Mouse (Mus musculus) forebrain, postnatal 0 days (tissue): ENCODE data around the gene Kat14. TPM values are rescaled to one million over a fixed set of nuclear protein-coding genes. Genes with fewer than 3 reads are reported as not detected.

Experiments used
- ATAC-seq: fragments of 200-750 bp; cut with Nextera tagmentation; 2 replicates; pipeline ENCODE4 v1.8.0; 2017; ENCODE audit warnings: mild to moderate bottlenecking, moderate library complexity
- DNase-seq: peaks from one replicate; pipeline ENCODE4 v3.0.0-alpha.2; 2015
- H3K27ac ChIP-seq: fragments of 300-500 bp; sonication (generic); 2 replicates; pipeline ENCODE4 v1.5.1; 2014; ENCODE audit warnings: low read depth, mild to moderate bottlenecking, antibody characterized with exemption, low read length, moderate library complexity, mixed read lengths
- H3K27me3 ChIP-seq: fragments of 300-500 bp; sonication (generic); 2 replicates; pipeline ENCODE4 v1.6.1; 2014; ENCODE audit warnings: mild to moderate bottlenecking, low read length, mixed read lengths; ENCODE audit not compliant: insufficient read depth
- H3K36me3 ChIP-seq: fragments of 300-500 bp; sonication (generic); 2 replicates; pipeline ENCODE4 v1.6.1; 2014; ENCODE audit warnings: mild to moderate bottlenecking, moderate library complexity; ENCODE audit not compliant: insufficient read depth
- H3K4me1 ChIP-seq: fragments of 300-500 bp; sonication (generic); 2 replicates; pipeline ENCODE4 v1.6.1; 2014; ENCODE audit warnings: antibody characterized with exemption; ENCODE audit not compliant: insufficient read depth
- H3K4me2 ChIP-seq: fragments of 300-500 bp; sonication (generic); 2 replicates; pipeline ENCODE4 v1.6.1; 2014; ENCODE audit warnings: low read depth, mild to moderate bottlenecking, moderate library complexity
- H3K4me3 ChIP-seq: fragments of 300-500 bp; sonication (generic); 2 replicates; pipeline ENCODE4 v1.5.1; 2014; ENCODE audit warnings: low read depth, low read length, mixed read lengths
- H3K9ac ChIP-seq: fragments of 300-500 bp; sonication (generic); 2 replicates; pipeline ENCODE4 v1.6.1; 2014; ENCODE audit warnings: mild to moderate bottlenecking
- H3K9me3 ChIP-seq: fragments of 300-500 bp; sonication (generic); 2 replicates; pipeline ENCODE4 v1.6.1; 2016; ENCODE audit warnings: low read length
- CTCF ChIP-seq: sonication (generic); IDR thresholded peaks from 2 replicates; pipeline ENCODE4 v1.5.1; 2016; ENCODE audit warnings: antibody characterized with exemption, control low read depth, low read depth
- WGBS: fragments of 180-500 bp; shearing (Covaris S2); extraction: QIAGEN DNeasy Blood & Tissue Kit; methylation state at CpG from one replicate; pipeline ENCODE4 v1.1.7; 2014; 5-methylcytosine and 5-hydroxymethylcytosine counted together
- polyA plus RNA-seq: library from polyadenylated mRNA; unstranded; fragments of >200 nt; fragmentation: Nextera tagmentation; extraction: Ambion mirVana; gene quantifications from 2 replicates; pipeline ENCODE4 v1.2.1, GENCODE M21; 2015
- total RNA-seq: library from RNA; depleted of rRNA; stranded (reverse); fragments of >200 nt; gene quantifications from 2 replicates; pipeline ENCODE4 v1.2.3, GENCODE M21; 2014

Kat14 gene
- total and polyA plus RNA-seq, 2 experiments from 2014 or later, result 20.4 to 28.6 TPM

DNA sequence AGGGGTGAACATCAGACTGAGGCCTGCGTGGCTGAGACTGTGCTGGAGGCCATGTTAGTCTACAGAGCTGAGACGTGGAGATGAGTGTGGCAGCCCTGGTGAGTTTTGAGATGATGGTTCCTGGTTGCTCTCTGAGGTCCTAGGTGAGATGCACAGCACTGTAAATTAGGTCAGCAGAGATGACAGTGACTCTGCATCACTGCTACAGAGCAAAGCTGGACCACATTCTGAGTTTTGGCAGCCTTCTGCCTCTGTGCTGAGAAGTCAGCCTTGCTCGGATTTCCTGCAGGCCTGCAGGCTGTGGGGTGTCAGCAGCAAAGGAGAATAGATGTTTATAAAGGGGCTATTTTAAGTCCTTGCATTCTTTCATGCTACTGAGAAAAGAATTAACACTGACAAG is 12.5 kb downstream of the Kat14 start:
- no peak for TF ChIP-seq CTCF
- DNase-seq (no peak), ATAC-seq (no peak)
- Histone ChIP-seq H3K4me1 (no peaks in the 10 kb centered on the region), H3K27me3 (no peaks in the 10 kb centered on the region), H3K9ac (no peak overlapping the region), H3K4me3 (no peak overlapping the region), H3K27ac (no peak overlapping the region), H3K9me3 (no peaks in the 10 kb centered on the region), H3K36me3 (peaks cover 80% of the 10 kb centered on the region), H3K4me2 (no peak overlapping the region)
- 67% methylated on average over 3 of the region's 3 CpGs for WGBS

- H3K4me3 ChIP-seq, result no peak overlapping the region
- no peaks in the 10 kb centered on the region for H3K27me3 ChIP-seq
- no peak for TF ChIP-seq CTCF
- H3K36me3 ChIP-seq, result peaks cover 78% of the 10 kb centered on the region
- no peak overlapping the region for H3K9ac ChIP-seq
- ATAC-seq, result no peak
- 83% methylated on average over 4 of the region's 4 CpGs for WGBS
- H3K27ac ChIP-seq, result no peak overlapping the region
- H3K4me1 ChIP-seq, result no peaks in the 10 kb centered on the region
- DNase-seq, result no peak
- H3K4me2 ChIP-seq, result no peak overlapping the region
- H3K9me3 ChIP-seq, result no peaks in the 10 kb centered on the region
Measured at GRCm38 (mm10) chr2:144381741-144382140, 13.0 kb downstream of the Kat14 start.

GRCm38 (mm10) chr2:144382624-144383138 is 13.9 kb downstream of the Kat14 start:
- H3K27ac ChIP-seq, result no peak overlapping the region
- H3K27me3 ChIP-seq, result no peaks in the 10 kb centered on the region
- no peak overlapping the region for H3K9ac ChIP-seq
- no peak for DNase-seq
- no peaks in the 10 kb centered on the region for H3K9me3 ChIP-seq
- no peak for ATAC-seq
- H3K4me2 ChIP-seq, result no peak overlapping the region
- H3K4me1 ChIP-seq, result no peaks in the 10 kb centered on the region
- no peak overlapping the region for H3K4me3 ChIP-seq
- H3K36me3 ChIP-seq, result peaks cover 70% of the 10 kb centered on the region
- no peak for TF ChIP-seq CTCF
- WGBS, result 86% methylated on average over 7 of the region's 7 CpGs

- Histone ChIP-seq H3K27me3 (no peaks in the 10 kb centered on the region), H3K4me3 (no peak overlapping the region), H3K4me2 (no peak overlapping the region), H3K27ac (no peak overlapping the region), H3K9ac (no peak overlapping the region), H3K36me3 (peaks cover 61% of the 10 kb centered on the region), H3K9me3 (no peaks in the 10 kb centered on the region), H3K4me1 (no peaks in the 10 kb centered on the region)
- DNase-seq (no peak), ATAC-seq (no peak)
- no peak for TF ChIP-seq CTCF
- WGBS, result 52% methylated on average over 2 of the region's 2 CpGs
Measured at GRCm38 (mm10) chr2:144386296-144386695, 17.5 kb downstream of the Kat14 start.

DNA sequence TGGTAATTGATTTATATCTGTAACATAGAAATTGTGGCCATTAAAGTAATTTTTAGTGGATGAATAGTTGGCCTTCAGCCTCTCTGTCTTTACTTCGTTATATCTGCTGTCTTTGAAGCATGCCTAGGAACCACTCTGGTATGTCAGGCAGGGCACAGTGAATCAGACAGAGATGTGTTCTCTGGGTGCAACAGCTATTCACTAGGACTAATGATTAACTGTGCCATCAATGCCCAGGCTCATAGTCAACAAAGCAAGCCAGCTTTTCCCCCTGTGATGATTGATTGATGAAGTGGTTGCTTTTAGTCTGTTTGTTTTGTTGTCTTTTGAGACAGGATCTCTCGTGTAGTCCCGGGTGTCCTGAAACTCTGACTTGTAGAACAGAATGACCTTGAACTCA is 19.6 kb downstream of the Kat14 start:
- TF ChIP-seq CTCF, result no peak
- no peak overlapping the region for H3K4me3 ChIP-seq
- no peak for ATAC-seq
- no peaks in the 10 kb centered on the region for H3K27me3 ChIP-seq
- 63% methylated on average over 3 of the region's 3 CpGs for WGBS
- H3K9me3 ChIP-seq, result no peaks in the 10 kb centered on the region
- H3K36me3 ChIP-seq, result peaks cover 47% of the 10 kb centered on the region
- no peak overlapping the region for H3K4me2 ChIP-seq
- H3K27ac ChIP-seq, result no peak overlapping the region
- DNase-seq, result no peak
- H3K9ac ChIP-seq, result no peak overlapping the region
- no peaks in the 10 kb centered on the region for H3K4me1 ChIP-seq

DNA sequence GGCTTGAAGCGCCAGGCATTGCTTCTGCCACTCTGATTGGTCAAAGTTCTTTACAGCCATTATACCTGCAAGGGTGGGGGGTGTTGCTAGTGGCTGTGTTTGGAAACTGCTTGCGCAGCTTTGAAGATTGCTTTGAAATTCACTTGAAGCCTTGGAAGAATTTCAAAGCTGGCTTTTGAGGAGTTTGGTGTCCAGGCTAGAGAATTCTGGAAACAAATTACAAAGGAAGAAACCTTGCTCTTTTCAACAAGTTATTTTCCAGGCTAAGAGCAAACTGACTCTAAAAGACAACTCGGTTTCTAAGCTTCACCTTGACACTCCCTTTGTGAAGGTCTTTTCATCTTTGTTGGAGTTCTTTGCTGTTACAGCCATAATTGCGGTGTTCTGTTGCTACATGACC is 30.7 kb downstream of the Kat14 start:
- ATAC-seq (no peak), DNase-seq (no peak)
- no peak for TF ChIP-seq CTCF
- no peaks in the 10 kb centered on the region for H3K27me3 ChIP-seq
- no peak overlapping the region for H3K9ac ChIP-seq
- H3K9me3 ChIP-seq, result no peaks in the 10 kb centered on the region
- peaks cover 44% of the 10 kb centered on the region for H3K36me3 ChIP-seq
- H3K4me2 ChIP-seq, result no peak overlapping the region
- H3K27ac ChIP-seq, result no peak overlapping the region
- no peak overlapping the region for H3K4me3 ChIP-seq
- no peaks in the 10 kb centered on the region for H3K4me1 ChIP-seq
- WGBS, result 88% methylated on average over 4 of the region's 4 CpGs

DNA sequence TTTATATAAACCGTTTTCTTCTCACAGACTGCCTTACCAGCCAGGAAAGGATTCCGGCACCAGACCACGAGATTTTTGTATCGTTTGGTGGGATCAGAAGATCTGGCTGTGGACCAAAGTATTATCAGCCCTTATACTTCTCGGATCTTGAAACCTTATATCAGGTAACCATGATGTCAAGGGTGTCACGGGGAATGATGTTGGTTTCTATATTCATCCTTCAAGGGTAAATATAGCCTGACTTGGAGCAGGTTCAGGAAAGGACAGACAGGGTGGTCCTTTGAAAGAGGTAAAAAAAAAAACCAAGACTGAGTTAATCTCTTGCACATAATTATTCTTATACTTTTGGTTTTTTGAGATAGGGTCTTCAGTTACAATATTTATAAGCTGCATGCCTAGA is 31.9 kb downstream of the Kat14 start:
- H3K9me3 ChIP-seq, result no peaks in the 10 kb centered on the region
- DNase-seq (no peak), ATAC-seq (no peak)
- no peak overlapping the region for H3K27ac ChIP-seq
- no peak overlapping the region for H3K4me3 ChIP-seq
- peaks cover 42% of the 10 kb centered on the region for H3K36me3 ChIP-seq
- no peak overlapping the region for H3K4me2 ChIP-seq
- H3K27me3 ChIP-seq, result no peaks in the 10 kb centered on the region
- no peak overlapping the region for H3K9ac ChIP-seq
- no peak for TF ChIP-seq CTCF
- H3K4me1 ChIP-seq, result no peaks in the 10 kb centered on the region
- 88% methylated on average over 6 of the region's 6 CpGs for WGBS

- H3K27me3 ChIP-seq, result no peaks in the 10 kb centered on the region
- no peaks in the 10 kb centered on the region for H3K4me1 ChIP-seq
- no peak overlapping the region for H3K4me3 ChIP-seq
- TF ChIP-seq CTCF, result no peak
- no peaks in the 10 kb centered on the region for H3K9me3 ChIP-seq
- no peak overlapping the region for H3K27ac ChIP-seq
- H3K36me3 ChIP-seq, result peaks cover 56% of the 10 kb centered on the region
- DNase-seq, result no peak
- H3K9ac ChIP-seq, result no peak overlapping the region
- H3K4me2 ChIP-seq, result no peak overlapping the region
- no peak for ATAC-seq
- 91% methylated on average over 4 of the region's 4 CpGs for WGBS
Measured at GRCm38 (mm10) chr2:144409037-144409436, 40.3 kb downstream of the Kat14 start.
